Mouse (Mus musculus) left cerebral cortex, postnatal 10 days (tissue): ENCODE measurements around the gene Vav1. TPM values are rescaled to one million over a fixed set of nuclear protein-coding genes. Genes with fewer than 3 reads are reported as not detected.

Experiments used
- DNase-seq, 2 experiments: peaks; one replicate each; pipeline ENCODE4 v3.0.0; 2021 to 2022; ENCODE audit warnings: low spot score in 2 of 2, mixed read lengths in 1 of 2; ENCODE audit errors: extremely low spot score in 1 of 2
- intact Hi-C: fragments of 180-260 bp; cut with DNase I; formaldehyde crosslinking; loops from one replicate; pipeline ENCODE4 v1.15.1; 2025
- total RNA-seq, 2 experiments: library from RNA; stranded (reverse); gene quantifications; 2 replicates each; pipeline ENCODE4 v1.2.3; 2021

Vav1 gene
- total RNA-seq, 2 experiments from 2014 or later: 3.6 to 4.3 TPM

DNA sequence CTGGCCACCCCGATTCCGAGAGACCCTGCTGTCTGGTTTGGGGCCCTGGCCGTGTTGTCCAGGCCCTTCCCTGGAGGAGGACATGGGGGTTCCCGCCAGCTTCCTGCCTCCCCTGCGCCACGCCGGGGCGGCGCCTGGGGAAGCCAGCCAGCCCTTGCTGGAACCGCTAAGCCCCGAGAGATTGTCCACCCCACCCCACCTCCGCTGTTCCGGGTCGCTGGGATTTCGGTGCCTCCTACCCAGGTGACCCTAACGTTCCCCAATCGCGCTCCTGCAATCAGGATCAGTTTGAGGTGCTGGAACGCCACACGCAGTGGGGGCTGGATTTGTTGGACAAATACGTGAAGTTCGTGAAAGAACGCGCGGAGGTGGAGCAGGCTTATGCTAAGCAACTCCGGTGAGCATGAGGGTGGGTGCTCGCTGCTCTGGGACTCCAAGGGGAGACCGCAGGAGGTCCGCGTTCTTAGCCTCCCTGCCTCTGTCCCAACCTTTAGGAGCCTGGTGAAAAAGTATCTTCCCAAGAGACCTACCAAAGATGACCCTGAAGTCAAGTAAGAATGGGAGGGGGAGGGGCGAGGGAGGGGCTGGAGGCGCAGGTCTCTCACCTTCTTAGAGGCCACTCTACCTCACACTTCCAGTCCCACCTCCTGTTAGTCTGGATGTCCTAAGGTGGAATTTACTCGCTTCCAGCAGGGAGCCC, 28.3 kb upstream of the Vav1 start:
- intact Hi-C loops: no loop called here
- DNase-seq: peak in 1 of 2 experiments; percentile 57

GRCm38 (mm10) chr17:57251431-57251830, 27.5 kb upstream of the Vav1 start:
- DNase-seq: peak in 1 of 2 experiments; percentile 8
- intact Hi-C loops: no loop called here

DNA sequence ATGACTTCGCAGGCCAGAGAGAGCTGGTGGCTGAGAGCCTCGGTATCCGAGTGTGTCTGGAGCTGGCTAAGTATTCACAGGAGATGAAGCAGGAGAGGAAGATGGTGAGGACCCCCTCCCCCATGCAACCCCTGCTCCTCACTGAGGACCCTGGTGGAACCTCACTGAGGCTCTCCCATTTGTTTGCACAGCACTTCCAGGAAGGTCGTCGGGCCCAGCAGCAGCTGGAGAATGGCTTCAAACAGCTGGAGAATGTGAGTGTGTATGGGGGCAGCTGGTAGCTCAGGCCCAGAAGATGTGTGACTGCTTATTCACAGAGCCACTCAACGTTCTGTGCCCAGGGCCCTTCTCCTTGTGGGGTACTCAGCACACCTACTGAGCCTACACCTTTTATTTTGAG, 25.6 kb upstream of the Vav1 start:
- intact Hi-C loops: no loop called here
- DNase-seq: no peak

GRCm38 (mm10) chr17:57255354-57255753, 23.5 kb upstream of the Vav1 start:
- intact Hi-C loops: no loop called here
- DNase-seq: peak in 1 of 2 experiments; percentile 34

GRCm38 (mm10) chr17:57256921-57257485, 21.9 kb upstream of the Vav1 start:
- DNase-seq: peak in 1 of 2 experiments; percentile 27
- intact Hi-C loops: no loop called here

- peak in 1 of 2 experiments; percentile 5 for DNase-seq
- intact Hi-C loops: no loop called here
These were observed 20.7 kb upstream of the Vav1 start for GRCm38 (mm10) chr17:57258191-57258590.

GRCm38 (mm10) chr17:57259742-57260141, 19.2 kb upstream of the Vav1 start:
- DNase-seq: peak in 1 of 2 experiments; percentile 21
- intact Hi-C loops: no loop called here

DNA sequence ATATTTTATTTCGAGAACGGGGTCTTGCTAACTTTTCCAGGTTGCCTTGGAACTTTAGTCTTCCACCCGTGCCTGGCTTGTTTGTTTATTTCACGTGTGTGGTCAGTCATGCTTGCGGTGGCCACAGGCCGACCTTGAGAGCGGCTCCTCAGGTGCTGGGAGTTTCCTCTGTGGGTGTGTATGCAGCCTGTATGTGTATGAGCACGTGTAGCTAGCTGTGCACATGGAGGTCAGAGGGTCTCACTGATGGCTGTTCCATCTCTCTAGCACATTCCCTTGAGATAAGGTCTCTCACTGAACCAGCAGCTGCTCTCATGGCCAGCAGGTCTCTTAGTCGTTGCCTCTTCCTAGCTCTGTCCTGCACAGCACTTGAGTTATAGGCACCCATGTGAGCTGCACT, 18.5 kb upstream of the Vav1 start:
- intact Hi-C loops: no loop called here
- peak in 1 of 2 experiments; percentile 7 for DNase-seq

GRCm38 (mm10) chr17:57261286-57261685, 17.6 kb upstream of the Vav1 start:
- peak in 1 of 2 experiments; percentile 7 for DNase-seq
- intact Hi-C loops: no loop called here

DNA sequence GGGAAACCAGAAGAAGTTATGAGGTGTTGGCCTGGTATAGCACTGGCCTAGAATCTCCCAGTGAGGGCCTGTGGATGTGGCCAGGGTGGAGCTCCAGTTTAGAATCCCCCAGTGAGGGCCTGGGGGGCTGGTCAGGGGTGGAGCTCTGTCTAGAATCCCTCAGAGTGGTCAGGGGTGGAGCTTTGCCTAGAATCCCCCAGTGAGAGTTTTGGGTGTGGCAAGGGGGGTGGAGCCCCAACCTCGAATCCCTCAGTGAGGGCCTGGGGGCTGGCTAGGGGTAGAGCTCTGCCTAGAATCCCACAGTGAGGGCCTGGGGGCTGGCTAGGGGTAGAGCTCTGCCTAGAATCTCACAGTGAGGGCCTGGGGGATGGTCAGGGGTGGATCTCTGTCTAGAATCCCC, 17.1 kb upstream of the Vav1 start:
- peak in 1 of 2 experiments; percentile 13 for DNase-seq
- intact Hi-C loops: no loop called here

- peak in 1 of 2 experiments; percentile 19 for DNase-seq
- intact Hi-C loops: no loop called here
These were observed 15.9 kb upstream of the Vav1 start for GRCm38 (mm10) chr17:57262901-57263550.

DNA sequence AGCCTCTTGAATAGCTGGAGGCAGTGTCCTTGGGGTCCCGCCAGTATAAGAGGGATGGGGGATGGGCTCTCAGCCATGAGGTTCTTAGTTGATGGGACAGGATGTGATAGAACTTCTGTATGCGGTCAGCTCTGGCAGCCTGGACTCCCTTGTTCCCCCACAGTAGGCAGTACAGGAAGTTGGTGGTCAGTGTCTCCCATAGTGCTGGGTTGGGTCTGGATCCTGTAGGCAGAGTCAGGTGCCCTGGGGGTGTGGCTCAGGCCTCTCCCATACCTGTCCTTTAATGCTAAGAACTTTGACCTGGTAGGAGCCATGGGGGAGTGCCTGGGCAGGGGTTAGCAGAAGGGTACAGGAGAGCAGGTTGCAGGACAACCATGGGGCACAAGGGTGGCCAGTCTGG, 14.7 kb upstream of the Vav1 start:
- peak in 1 of 2 experiments; percentile 25 for DNase-seq
- intact Hi-C loops: no loop called here

DNA sequence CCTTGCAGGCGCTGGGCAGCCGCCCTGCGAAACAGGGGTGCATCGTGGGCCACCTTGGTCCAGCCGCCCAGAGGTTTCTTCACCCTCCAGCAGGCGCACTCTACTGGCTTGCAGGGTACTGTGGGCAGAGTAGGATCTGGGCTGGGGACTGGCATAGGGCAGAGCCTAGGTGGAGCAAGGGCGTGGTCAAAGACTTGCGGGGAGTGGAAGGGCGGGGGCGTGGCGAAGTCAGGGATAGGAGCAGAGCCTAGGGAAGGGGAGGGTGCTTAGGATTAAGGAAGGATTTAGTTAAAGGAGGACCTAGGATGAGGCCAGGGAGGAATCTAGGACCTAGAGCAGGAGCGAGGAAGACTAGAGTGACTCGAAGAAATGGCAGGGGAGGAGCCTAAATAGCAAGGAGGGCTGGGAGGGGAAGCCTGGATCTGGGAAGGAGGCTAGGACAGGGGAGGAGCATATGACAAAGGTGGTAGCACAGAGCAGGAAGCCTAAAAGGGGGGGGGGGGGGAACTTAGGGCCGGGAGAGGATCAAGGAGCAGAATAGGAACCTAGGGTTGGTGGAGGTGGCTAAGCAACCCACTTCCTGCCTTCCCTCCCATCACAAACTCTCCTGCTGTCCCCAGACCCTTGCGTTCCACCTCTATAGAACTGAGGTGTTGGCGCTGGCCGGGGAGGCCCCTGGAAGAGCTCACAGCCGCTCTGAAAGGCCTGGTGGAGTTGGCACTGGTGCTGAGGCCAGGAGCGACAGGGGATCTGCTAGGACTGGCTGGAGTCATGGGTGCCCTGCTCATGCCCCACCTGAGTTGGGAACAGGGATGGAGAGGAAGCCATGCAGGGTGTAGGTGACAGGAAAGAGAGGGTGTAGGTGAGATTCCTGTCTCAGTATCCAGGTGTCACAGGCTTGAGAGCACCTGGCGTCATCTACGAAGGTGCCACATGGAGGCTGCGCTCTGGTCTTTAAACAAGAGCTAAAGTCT, 13.6 kb upstream of the Vav1 start:
- peak in 1 of 2 experiments; percentile 82 for DNase-seq
- intact Hi-C loops: no loop called here

DNA sequence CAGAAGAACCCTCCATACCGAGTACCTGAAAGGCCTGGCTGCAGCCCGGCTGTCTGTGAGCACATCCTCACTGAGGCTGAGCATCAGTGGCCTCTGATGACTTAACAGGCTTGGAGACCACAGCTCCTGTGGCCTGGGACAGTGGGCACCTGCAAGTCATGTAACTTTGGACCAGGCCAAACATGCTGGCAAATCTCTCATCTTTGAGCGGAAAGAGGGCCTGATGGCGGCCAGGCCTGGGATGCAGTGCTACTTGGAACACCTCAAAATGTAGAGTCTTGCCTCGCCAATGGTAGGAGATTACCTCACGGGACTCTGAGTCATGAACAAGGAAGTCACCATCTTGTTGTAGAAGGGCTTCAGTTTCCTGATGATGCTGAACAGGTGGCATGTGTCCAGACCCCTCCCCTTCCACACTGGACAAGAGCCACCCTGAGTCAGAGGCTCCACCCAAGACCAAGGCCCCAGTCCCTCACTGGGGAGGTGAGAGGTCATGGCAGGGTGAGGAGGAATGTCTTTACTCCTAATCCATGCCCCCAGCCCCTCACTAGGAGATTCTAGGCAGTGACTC, 11.3 kb upstream of the Vav1 start:
- intact Hi-C loops: no loop called here
- DNase-seq: no peak

DNA sequence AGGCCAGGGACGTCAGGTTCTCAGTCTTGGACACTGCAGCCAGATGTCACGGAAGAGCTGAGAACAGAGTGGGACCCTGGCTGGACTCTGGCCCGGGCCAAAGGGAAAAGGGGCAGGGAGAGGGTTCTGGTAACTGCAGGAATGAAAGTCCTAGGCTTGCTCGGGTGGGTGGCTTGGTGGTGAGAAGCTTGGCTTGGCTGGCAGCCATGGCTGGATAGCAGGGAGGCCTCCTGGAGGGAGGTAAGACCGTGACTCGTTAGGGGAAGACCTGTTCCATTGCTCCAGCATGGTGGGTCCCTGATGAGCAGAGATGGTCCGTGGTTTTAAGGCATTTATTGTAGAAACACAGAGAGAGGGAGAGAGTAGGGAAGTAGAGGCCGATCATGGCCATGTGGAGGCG, 7.6 kb upstream of the Vav1 start:
- DNase-seq: no peak
- intact Hi-C loops: no loop called here

DNA sequence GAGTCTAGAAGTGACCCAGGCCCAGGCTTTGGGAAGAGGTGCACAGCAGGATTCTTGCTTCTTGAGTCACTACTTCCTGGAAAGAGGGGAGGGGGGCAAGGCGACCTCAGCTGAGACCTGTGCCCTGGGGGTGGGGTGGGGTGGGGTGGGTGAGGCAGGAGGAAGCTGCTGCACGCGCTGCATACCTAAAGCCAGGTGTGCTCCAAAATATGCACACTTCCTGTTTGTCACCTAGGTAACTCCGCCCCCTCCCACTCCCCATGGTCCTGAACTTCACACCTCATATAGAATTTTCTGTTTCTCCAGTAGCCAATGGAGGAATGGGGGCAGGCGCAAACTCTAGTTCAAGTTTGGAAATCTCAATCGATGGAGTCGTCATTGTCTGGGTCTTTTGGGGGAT, 5.1 kb upstream of the Vav1 start:
- no peak for DNase-seq
- intact Hi-C loops: no loop called here

- intact Hi-C loops: no loop called here
These were observed 4.2 kb upstream of the Vav1 start for GRCm38 (mm10) chr17:57274686-57275085.

DNA sequence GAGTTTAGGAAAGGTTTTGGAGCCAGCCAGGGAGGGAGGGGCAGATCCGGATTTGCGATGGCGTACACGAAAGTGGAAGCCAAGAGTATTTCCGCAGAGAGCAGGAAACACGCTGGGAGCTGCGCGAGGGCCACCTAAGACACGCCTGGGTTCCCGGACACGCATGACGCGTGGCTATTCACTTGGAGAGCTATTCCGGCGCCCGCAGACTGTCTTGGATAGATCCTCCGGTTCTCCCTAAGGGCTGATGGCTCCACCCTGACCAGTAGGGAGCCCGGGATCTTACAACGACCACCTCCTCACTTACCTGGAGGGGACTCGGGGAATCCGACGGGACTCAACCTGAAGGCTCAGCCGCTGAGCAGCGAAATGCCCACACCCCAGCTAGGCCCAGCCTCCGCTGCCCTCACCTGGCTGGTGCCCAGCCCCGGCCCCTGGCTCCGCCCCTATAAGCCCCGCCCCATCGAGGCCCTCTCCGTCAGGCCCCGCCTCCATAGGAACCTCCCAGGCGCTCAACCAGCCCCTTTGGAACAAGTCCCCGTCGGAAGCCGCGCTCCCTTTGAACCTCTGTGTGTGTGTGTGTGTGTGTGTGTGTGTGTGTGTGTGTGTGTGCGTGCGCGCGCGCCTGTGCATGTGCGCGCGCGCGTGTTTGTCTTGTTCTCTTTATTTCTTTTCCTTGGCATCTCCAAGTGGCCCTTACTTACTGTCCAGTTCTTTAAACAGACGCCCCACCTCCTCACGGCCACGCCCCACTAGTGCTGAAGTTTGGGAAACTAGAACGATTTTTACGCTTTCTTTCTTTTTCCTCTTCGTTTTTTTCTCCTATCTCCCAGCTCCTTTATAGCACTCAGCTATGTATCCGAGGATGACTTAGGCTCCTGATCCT, 3.5 kb upstream of the Vav1 start:
- DNase-seq: peak; percentile 21 to 89
- intact Hi-C loops: no loop called here

More at GRCm38 (mm10) chr17:57274686-57275085, 4.2 kb upstream of the Vav1 start:
- DNase-seq: no peak
